Mouse (Mus musculus) naive thymus-derived CD4-positive, alpha-beta T cell, adult 2 months (primary cell): ENCODE measurements around the gene Camta1.

Source experiments
- DNase-seq: peaks from one replicate; pipeline ENCODE4 v3.0.0-alpha.2; 2011; ENCODE audit warnings: low read depth

Camta1 gene

DNA sequence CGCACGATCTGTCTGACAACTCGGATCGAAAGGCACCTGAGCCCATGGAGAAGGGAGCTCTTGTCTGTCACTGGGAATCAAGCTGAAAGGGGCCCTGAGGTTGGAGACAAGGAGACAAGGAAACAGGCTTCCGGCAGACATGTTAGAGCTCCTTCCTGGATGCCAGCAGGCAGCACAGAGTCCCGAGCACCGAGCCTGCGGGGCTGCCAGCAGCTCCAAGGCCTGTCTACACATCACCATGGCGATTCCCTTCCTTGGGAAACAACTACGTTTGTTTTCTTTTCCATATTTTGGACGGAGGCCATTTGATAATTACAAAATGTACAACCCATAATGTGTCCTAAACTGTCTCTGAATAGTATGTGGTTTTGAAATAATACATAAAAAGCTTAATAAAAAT, 122.8 kb downstream of the Camta1 start:
- DNase-seq: no peak

- no peak for DNase-seq
Observed at GRCm38 (mm10) chr4:151738280-151738679, 123.4 kb downstream of the Camta1 start.

- DNase-seq: no peak
Observed at GRCm38 (mm10) chr4:151732668-151733067, 129.0 kb downstream of the Camta1 start.

DNA sequence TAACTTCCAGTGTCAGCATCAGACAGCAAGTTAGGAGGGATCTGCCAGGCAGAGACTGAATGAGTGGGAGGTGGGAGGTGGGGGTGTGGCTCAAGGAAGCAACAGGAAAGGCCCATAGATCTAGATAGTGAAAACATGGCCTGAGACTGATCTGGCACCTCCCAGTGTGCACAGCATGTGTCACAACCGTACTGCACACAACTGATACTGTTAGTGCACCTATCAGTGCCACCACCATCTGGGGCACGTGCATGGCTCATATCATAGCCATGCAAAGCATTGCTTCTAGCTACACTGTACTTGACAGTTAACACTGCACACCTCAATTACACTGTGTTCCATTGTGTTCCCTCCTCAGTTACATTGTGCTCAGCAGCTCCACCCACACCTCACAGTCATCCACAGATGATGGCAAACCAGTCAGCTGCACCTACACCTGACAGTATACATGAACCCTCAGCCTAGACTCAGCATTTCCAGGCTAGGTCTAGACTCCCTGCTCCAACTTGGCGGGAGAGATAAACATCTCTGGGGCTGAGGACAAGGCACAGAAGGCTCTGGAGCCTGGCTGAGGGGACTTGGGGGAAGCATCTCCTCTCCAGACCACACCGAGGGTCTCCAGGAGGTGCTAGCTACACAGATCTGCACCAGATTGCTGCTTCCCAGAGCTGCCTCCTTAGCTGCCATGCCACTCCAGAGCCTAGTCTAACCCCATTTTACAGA, 131.5 kb downstream of the Camta1 start:
- no peak for DNase-seq

DNA sequence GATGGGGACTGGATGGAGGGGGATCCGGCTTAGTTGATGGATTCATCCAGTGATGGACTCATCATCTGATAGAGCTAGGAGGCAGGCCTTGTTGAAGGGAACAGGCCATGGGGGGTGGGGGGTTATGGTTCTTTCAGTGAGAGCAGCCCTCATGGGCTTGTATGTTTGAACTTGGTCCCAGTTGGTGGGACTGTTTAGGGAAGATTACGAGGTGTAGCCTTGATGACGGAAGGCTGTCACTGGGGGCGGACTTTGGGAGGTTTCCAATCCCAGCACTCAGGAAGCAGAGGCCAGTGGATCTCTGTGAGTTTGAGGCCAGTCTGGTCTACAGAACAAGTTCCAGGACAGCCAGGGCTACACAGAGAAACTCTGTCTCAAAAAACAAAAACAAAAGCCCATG, 132.6 kb downstream of the Camta1 start:
- DNase-seq: no peak

- DNase-seq: no peak
Observed at GRCm38 (mm10) chr4:151728391-151729065, 133.1 kb downstream of the Camta1 start.

- no peak for DNase-seq
Observed at GRCm38 (mm10) chr4:151726396-151726795, 135.3 kb downstream of the Camta1 start.

DNA sequence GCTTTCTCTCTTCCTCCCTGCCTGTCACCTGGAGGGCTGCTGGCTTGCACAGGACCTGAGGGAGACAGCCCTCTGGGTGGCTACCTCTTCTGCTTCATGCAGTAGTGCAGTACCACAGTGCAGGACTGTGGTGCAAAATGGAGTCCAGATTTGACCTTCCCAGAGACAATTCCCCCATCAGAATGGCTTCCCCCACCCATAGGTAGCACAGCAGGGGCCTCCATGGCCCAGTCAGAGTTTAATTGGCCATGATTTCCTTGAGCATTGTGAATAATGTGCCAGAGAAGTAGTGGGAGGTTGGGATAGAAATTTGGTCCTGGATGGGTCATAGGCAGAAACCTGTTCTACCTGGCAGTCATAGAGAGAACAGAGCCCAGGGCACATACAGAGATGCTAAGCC, 136.8 kb downstream of the Camta1 start:
- DNase-seq: no peak

DNA sequence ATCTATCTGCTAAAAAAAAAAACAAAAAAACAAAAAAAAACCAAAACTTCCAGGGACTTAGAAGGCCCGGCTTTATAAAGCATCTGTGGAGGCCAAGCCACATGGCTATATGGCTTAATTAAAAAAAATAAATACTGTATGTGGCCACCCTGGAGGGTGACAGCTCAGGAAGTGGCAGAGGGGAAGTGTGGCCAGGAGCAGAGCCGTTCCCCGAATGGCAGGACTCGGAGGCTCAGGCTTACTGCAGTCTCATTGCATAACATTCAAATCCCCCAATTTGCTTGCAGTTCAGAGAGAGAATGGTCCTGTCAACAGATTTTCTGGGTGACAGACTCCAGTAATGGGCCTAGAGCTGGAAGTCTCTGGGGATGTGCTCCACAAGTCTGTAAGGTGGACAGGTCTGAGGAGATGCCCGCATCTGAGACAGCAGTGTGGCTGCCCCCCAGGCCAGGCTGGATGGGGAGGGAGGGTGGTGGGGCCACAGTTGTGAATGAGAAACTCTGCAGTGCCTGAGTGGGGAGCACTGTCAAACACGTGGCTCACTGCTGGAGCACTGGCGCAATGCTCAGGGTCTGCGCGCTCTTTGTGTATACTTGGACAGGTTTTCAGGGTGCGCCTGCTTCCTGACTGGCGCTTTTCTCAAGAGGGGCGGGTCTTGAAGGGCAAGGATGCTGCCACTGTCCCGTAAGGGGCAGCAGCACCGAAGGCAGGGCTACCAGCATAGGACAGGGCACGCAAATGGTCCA, 140.8 kb downstream of the Camta1 start:
- no peak for DNase-seq

DNA sequence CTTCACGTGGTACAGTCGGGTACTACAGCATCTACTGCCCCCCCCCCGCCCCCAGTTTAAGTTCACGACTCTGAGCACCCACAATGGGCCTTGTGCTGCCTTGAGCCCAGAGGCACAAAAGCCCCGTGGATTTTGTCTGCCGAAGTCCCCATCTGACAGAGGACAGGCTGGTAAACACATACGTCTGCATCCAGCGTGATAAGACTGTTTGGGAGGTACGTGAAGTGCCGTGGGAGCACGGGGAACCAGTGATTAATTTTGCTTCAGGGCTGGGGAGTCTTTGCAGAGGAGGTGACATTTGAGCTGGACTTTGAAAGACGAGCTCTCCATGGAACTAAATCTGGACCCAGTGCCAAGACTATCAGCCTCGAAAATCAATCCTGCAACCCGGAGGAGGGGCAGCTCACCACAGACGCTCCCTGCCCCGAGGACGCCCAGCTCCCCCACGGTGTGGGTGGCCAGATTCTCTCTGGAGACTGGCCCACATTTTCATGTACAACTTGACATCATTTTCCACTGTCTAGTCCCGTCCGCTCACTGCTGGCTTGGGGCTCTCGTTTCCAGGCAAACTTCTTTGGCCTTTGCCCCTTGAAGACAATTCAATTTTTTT, 142.7 kb downstream of the Camta1 start:
- DNase-seq: no peak

DNA sequence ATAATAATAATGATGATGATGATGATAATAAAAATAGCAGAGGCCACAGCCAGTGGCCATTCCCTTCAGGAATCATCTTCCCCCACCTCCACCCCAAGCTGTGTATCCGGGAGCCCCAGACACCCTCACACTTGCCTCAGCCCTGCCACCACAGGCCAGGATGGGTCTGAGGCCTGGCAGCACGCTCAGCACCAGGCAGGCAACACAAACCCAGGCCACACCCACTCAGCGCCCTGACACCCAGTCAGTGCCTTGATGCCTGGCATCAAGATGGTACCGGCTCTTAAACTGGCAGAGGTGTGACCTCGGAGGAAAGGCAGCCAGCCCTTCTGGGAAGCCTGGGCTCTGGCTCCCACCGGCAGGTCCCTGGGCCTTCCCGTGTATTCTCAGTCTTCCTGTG, 143.8 kb downstream of the Camta1 start:
- DNase-seq: no peak

GRCm38 (mm10) chr4:151713714-151714113, 148.0 kb downstream of the Camta1 start:
- no peak for DNase-seq

- no peak for DNase-seq
Observed at GRCm38 (mm10) chr4:151711406-151711805, 150.3 kb downstream of the Camta1 start.

DNA sequence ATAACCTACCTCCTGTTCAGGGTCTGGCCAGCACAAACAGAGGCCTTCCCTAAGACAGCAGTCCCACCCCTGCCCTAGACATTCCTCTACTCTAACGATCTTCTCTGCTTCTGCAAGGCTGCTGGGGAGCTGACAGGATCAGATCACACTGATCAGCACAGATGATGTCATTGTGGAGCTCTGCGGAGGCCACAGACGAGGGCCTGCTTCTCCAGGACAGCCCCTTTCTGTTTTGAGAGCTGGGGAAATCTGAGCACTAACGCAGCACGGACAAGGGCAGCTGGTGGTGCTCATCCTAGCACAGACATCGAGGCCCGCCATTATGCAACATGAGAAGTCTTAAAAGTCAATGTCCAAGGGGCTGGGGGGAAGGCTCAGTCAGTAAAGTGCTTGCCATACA, 151.2 kb downstream of the Camta1 start:
- no peak for DNase-seq

DNA sequence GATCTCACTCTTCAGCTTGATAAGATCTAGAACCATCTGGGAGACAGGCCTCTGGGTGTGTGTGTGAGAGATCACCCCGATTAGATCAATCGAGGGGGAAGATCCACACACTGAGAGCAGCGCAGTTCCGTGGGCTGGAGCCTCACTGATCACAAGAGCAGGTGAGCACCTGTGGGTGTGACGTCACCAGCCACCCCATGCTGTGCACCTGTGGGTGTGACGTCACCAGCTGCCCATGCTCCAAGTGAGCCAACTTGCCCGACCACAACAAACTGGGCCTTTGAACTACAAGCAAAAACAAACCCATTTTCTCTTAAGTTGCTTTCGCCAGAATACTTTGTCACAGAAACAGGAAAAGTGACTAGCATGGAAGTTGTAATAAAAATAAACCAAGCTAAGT, 152.4 kb downstream of the Camta1 start:
- DNase-seq: no peak

- no peak for DNase-seq
Observed at GRCm38 (mm10) chr4:151703069-151703735, 158.5 kb downstream of the Camta1 start.

- DNase-seq: no peak
Observed at GRCm38 (mm10) chr4:151702463-151702862, 159.2 kb downstream of the Camta1 start.

- DNase-seq: no peak
Observed at GRCm38 (mm10) chr4:151695984-151696383, 165.7 kb downstream of the Camta1 start.

GRCm38 (mm10) chr4:151694531-151694930, 167.1 kb downstream of the Camta1 start:
- no peak for DNase-seq

DNA sequence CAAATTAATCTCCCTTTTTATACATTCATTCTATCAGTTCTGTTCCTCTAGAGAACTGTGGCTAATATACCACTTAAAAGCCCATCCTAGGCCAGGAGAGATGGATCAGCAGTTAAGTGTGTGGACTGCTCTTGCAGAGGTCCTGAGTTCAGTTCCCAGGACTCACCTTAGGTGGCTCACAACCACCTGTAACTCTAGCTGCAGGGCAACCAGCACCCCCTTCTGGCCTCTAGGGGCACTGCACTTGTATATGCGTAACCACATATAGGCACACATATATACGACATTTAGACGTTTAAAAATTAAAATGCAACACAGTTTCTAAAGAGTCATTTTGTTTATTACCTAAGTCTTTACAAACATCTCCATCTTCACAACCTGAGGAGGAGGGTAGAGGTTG, 167.6 kb downstream of the Camta1 start:
- DNase-seq: no peak

DNA sequence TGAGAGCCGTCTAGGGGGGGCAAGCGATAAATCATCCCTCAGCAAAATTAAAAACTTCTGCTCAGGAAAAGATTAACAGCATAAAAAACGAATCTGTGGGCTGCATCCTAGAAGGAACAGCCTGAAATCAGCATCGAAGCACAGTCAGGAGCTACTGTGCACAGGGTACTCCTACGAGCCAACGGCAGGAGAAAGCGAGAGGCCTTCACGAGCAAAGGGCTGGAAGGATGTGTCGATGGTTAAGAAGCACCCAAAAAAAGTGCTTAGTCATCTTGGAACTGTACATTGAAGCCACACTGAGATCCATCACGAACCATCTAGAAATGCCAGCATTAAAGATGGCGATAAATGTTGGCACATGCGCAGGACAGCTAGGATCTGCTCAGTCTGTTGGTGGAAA, 171.6 kb downstream of the Camta1 start:
- no peak for DNase-seq

- no peak for DNase-seq
Observed at GRCm38 (mm10) chr4:151688206-151688605, 173.5 kb downstream of the Camta1 start.
